Mouse (Mus musculus): ENCODE results near the gene Lmod2. TPM values are rescaled to one million over a fixed set of nuclear protein-coding genes. Genes with fewer than 3 reads are reported as not detected.
A peak's percentile ranks its signal among the peaks of the same experiment; 100 is the strongest.

Gene Lmod2
- polyA plus RNA-seq, 1 experiment from 2014 or later, result not detected

GRCm38 (mm10) chr6:24619285-24620045 lies 21.9 kb downstream of the Lmod2 start:
- Histone ChIP-seq H3K4me1 (ENCODE audit: control insufficient read depth, insufficient read depth, low read length) (no peaks in the 10 kb centered on the region), H3K36me3 (ENCODE audit: control insufficient read depth, insufficient read depth, low read length) (peaks cover 49% of the 10 kb centered on the region), H3K9me3 (ENCODE audit: control insufficient read depth, low read length) (no peaks in the 10 kb centered on the region), H3K27ac (ENCODE audit: low read depth, low read length) (no peak overlapping the region), H3K9ac (ENCODE audit: low read depth, low read length) (no peak overlapping the region), H3K4me3 (ENCODE audit: low read length) (no peak overlapping the region), H3K4me2 (replicated peaks; ENCODE audit: low read depth, low read length) (no peak overlapping the region), H3K27me3 (ENCODE audit: control insufficient read depth, insufficient read depth, low read length) (no peaks in the 10 kb centered on the region)
- ATAC-seq (ENCODE audit: low FRiP score, low TSS enrichment), result peak; percentile 82
- WGBS, result 49% methylated on average over 5 of the region's 6 CpGs

- Histone ChIP-seq H3K27me3 (ENCODE audit: control insufficient read depth, insufficient read depth, low read length) (no peaks in the 10 kb centered on the region), H3K4me2 (replicated peaks; ENCODE audit: low read depth, low read length) (no peak overlapping the region), H3K4me1 (ENCODE audit: control insufficient read depth, insufficient read depth, low read length) (no peaks in the 10 kb centered on the region), H3K36me3 (ENCODE audit: control insufficient read depth, insufficient read depth, low read length) (peaks cover 43% of the 10 kb centered on the region), H3K4me3 (ENCODE audit: low read length) (no peak overlapping the region), H3K9me3 (ENCODE audit: control insufficient read depth, low read length) (no peaks in the 10 kb centered on the region), H3K27ac (ENCODE audit: low read depth, low read length) (no peak overlapping the region), H3K9ac (ENCODE audit: low read depth, low read length) (no peak overlapping the region)
- no peak for ATAC-seq (ENCODE audit: low FRiP score, low TSS enrichment)
- 92% methylated on average over 2 of the region's 2 CpGs for WGBS
Measured at GRCm38 (mm10) chr6:24620936-24621335, 23.4 kb downstream of the Lmod2 start.

GRCm38 (mm10) chr6:24622098-24622497 lies 24.5 kb downstream of the Lmod2 start:
- no peak for ATAC-seq (ENCODE audit: low FRiP score, low TSS enrichment)
- Histone ChIP-seq H3K4me2 (replicated peaks; ENCODE audit: low read depth, low read length) (no peak overlapping the region), H3K27ac (ENCODE audit: low read depth, low read length) (no peak overlapping the region), H3K36me3 (ENCODE audit: control insufficient read depth, insufficient read depth, low read length) (peaks cover 38% of the 10 kb centered on the region), H3K9me3 (ENCODE audit: control insufficient read depth, low read length) (no peaks in the 10 kb centered on the region), H3K9ac (ENCODE audit: low read depth, low read length) (no peak overlapping the region), H3K27me3 (ENCODE audit: control insufficient read depth, insufficient read depth, low read length) (no peaks in the 10 kb centered on the region), H3K4me1 (ENCODE audit: control insufficient read depth, insufficient read depth, low read length) (no peaks in the 10 kb centered on the region), H3K4me3 (ENCODE audit: low read length) (no peak overlapping the region)
- 89% methylated on average over 2 of the region's 2 CpGs for WGBS

GRCm38 (mm10) chr6:24627586-24628030 lies 30.0 kb downstream of the Lmod2 start:
- Histone ChIP-seq H3K27me3 (ENCODE audit: control insufficient read depth, insufficient read depth, low read length) (no peaks in the 10 kb centered on the region), H3K4me2 (replicated peaks; ENCODE audit: low read depth, low read length) (no peak overlapping the region), H3K4me1 (ENCODE audit: control insufficient read depth, insufficient read depth, low read length) (no peaks in the 10 kb centered on the region), H3K4me3 (ENCODE audit: low read length) (no peak overlapping the region), H3K9me3 (ENCODE audit: control insufficient read depth, low read length) (no peaks in the 10 kb centered on the region), H3K9ac (ENCODE audit: low read depth, low read length) (no peak overlapping the region), H3K27ac (ENCODE audit: low read depth, low read length) (no peak overlapping the region), H3K36me3 (ENCODE audit: control insufficient read depth, insufficient read depth, low read length) (peaks cover 22% of the 10 kb centered on the region)
- peak; percentile 78 for ATAC-seq (ENCODE audit: low FRiP score, low TSS enrichment)
- 66% methylated on average over 5 of the region's 5 CpGs for WGBS

GRCm38 (mm10) chr6:24628499-24628898 lies 30.9 kb downstream of the Lmod2 start:
- WGBS, result 80% methylated on average over 1 of the region's 1 CpGs
- H3K4me2 ChIP-seq (replicated peaks; ENCODE audit: low read depth, low read length), result no peak overlapping the region
- ATAC-seq (ENCODE audit: low FRiP score, low TSS enrichment), result no peak
- H3K4me1 ChIP-seq (ENCODE audit: control insufficient read depth, insufficient read depth, low read length), result no peaks in the 10 kb centered on the region
- no peak overlapping the region for H3K27ac ChIP-seq (ENCODE audit: low read depth, low read length)
- H3K27me3 ChIP-seq (ENCODE audit: control insufficient read depth, insufficient read depth, low read length), result no peaks in the 10 kb centered on the region
- no peak overlapping the region for H3K9ac ChIP-seq (ENCODE audit: low read depth, low read length)
- no peaks in the 10 kb centered on the region for H3K9me3 ChIP-seq (ENCODE audit: control insufficient read depth, low read length)
- H3K4me3 ChIP-seq (ENCODE audit: low read length), result no peak overlapping the region
- H3K36me3 ChIP-seq (ENCODE audit: control insufficient read depth, insufficient read depth, low read length), result peaks cover 27% of the 10 kb centered on the region

GRCm38 (mm10) chr6:24632061-24632460 lies 34.5 kb downstream of the Lmod2 start:
- Histone ChIP-seq H3K9ac (ENCODE audit: low read depth, low read length) (no peak overlapping the region), H3K4me3 (ENCODE audit: low read length) (no peak overlapping the region), H3K4me1 (ENCODE audit: control insufficient read depth, insufficient read depth, low read length) (no peaks in the 10 kb centered on the region), H3K9me3 (ENCODE audit: control insufficient read depth, low read length) (no peaks in the 10 kb centered on the region), H3K27me3 (ENCODE audit: control insufficient read depth, insufficient read depth, low read length) (no peaks in the 10 kb centered on the region), H3K27ac (ENCODE audit: low read depth, low read length) (no peak overlapping the region), H3K36me3 (ENCODE audit: control insufficient read depth, insufficient read depth, low read length) (peaks cover 27% of the 10 kb centered on the region), H3K4me2 (replicated peaks; ENCODE audit: low read depth, low read length) (no peak overlapping the region)
- 80% methylated on average over 4 of the region's 4 CpGs for WGBS
- ATAC-seq (ENCODE audit: low FRiP score, low TSS enrichment), result peak; percentile 51; the same call in 1 of the 2 replicates

GRCm38 (mm10) chr6:24634065-24634464 lies 36.5 kb downstream of the Lmod2 start:
- H3K36me3 ChIP-seq (ENCODE audit: control insufficient read depth, insufficient read depth, low read length), result peaks cover 27% of the 10 kb centered on the region
- no peak overlapping the region for H3K4me2 ChIP-seq (replicated peaks; ENCODE audit: low read depth, low read length)
- ATAC-seq (ENCODE audit: low FRiP score, low TSS enrichment), result no peak
- no peaks in the 10 kb centered on the region for H3K27me3 ChIP-seq (ENCODE audit: control insufficient read depth, insufficient read depth, low read length)
- no peak overlapping the region for H3K4me3 ChIP-seq (ENCODE audit: low read length)
- H3K4me1 ChIP-seq (ENCODE audit: control insufficient read depth, insufficient read depth, low read length), result no peaks in the 10 kb centered on the region
- H3K9me3 ChIP-seq (ENCODE audit: control insufficient read depth, low read length), result no peaks in the 10 kb centered on the region
- 92% methylated on average over 3 of the region's 3 CpGs for WGBS
- H3K27ac ChIP-seq (ENCODE audit: low read depth, low read length), result no peak overlapping the region
- H3K9ac ChIP-seq (ENCODE audit: low read depth, low read length), result no peak overlapping the region

GRCm38 (mm10) chr6:24635814-24636213 lies 38.3 kb downstream of the Lmod2 start:
- H3K36me3 ChIP-seq (ENCODE audit: control insufficient read depth, insufficient read depth, low read length), result peaks cover 27% of the 10 kb centered on the region
- H3K4me3 ChIP-seq (ENCODE audit: low read length), result no peak overlapping the region
- no peaks in the 10 kb centered on the region for H3K4me1 ChIP-seq (ENCODE audit: control insufficient read depth, insufficient read depth, low read length)
- H3K4me2 ChIP-seq (replicated peaks; ENCODE audit: low read depth, low read length), result no peak overlapping the region
- no peak overlapping the region for H3K9ac ChIP-seq (ENCODE audit: low read depth, low read length)
- no peak overlapping the region for H3K27ac ChIP-seq (ENCODE audit: low read depth, low read length)
- 91% methylated on average over 2 of the region's 2 CpGs for WGBS
- no peaks in the 10 kb centered on the region for H3K27me3 ChIP-seq (ENCODE audit: control insufficient read depth, insufficient read depth, low read length)
- no peak for ATAC-seq (ENCODE audit: low FRiP score, low TSS enrichment)
- no peaks in the 10 kb centered on the region for H3K9me3 ChIP-seq (ENCODE audit: control insufficient read depth, low read length)

GRCm38 (mm10) chr6:24641286-24641685 lies 43.7 kb downstream of the Lmod2 start:
- H3K4me3 ChIP-seq (ENCODE audit: low read length), result no peak overlapping the region
- 93% methylated on average over 4 of the region's 4 CpGs for WGBS
- ATAC-seq (ENCODE audit: low FRiP score, low TSS enrichment), result no peak
- H3K9me3 ChIP-seq (ENCODE audit: control insufficient read depth, low read length), result no peaks in the 10 kb centered on the region
- no peak overlapping the region for H3K27ac ChIP-seq (ENCODE audit: low read depth, low read length)
- H3K9ac ChIP-seq (ENCODE audit: low read depth, low read length), result no peak overlapping the region
- no peaks in the 10 kb centered on the region for H3K4me1 ChIP-seq (ENCODE audit: control insufficient read depth, insufficient read depth, low read length)
- H3K4me2 ChIP-seq (replicated peaks; ENCODE audit: low read depth, low read length), result no peak overlapping the region
- peaks cover 5% of the 10 kb centered on the region; the same call in 1 of the 2 replicates for H3K36me3 ChIP-seq (ENCODE audit: control insufficient read depth, insufficient read depth, low read length)
- no peaks in the 10 kb centered on the region for H3K27me3 ChIP-seq (ENCODE audit: control insufficient read depth, insufficient read depth, low read length)

All from kidney, embryonic 14.5 days (tissue).